Mouse (Mus musculus) midbrain, embryonic 14.5 days (tissue): ENCODE measurements around the gene Prss57. TPM values are rescaled to one million over a fixed set of nuclear protein-coding genes. Genes with fewer than 3 reads are reported as not detected.

Experiments
- ATAC-seq: fragments of 200-750 bp; cut with Nextera tagmentation; 2 replicates; pipeline ENCODE4 v1.8.0; 2017; ENCODE audit warnings: moderate number of reproducible peaks, moderate library complexity; ENCODE audit not compliant: low FRiP score, low TSS enrichment
- DNase-seq: peaks from one replicate; pipeline ENCODE4 v3.0.0-alpha.2; 2015
- H3K27ac ChIP-seq: fragments of 300-500 bp; sonication (generic); replicated peaks from 2 replicates; pipeline ENCODE4 v1.5.1; 2014; ENCODE audit warnings: mild to moderate bottlenecking, low read depth, low read length, moderate library complexity
- H3K27me3 ChIP-seq: fragments of 300-500 bp; sonication (generic); 2 replicates; pipeline ENCODE4 v1.6.1; 2014; ENCODE audit warnings: low read length, control low read depth, mixed read lengths; ENCODE audit not compliant: control insufficient read depth, insufficient read depth
- H3K36me3 ChIP-seq: fragments of 300-500 bp; sonication (generic); 2 replicates; pipeline ENCODE4 v1.6.1; 2014; ENCODE audit warnings: low read length, control low read depth; ENCODE audit not compliant: control insufficient read depth, insufficient read depth
- H3K4me1 ChIP-seq: fragments of 300-500 bp; sonication (generic); 2 replicates; pipeline ENCODE4 v1.6.1; 2014; ENCODE audit warnings: mild to moderate bottlenecking, antibody characterized with exemption, low read length, control low read depth; ENCODE audit not compliant: control insufficient read depth, insufficient read depth
- H3K4me2 ChIP-seq: fragments of 300-500 bp; sonication (generic); 2 replicates; pipeline ENCODE4 v1.6.1; 2014; ENCODE audit warnings: mild to moderate bottlenecking, low read length, moderate library complexity
- H3K4me3 ChIP-seq: fragments of 300-500 bp; sonication (generic); replicated peaks from 2 replicates; pipeline ENCODE4 v1.5.1; 2014; ENCODE audit warnings: low read depth, low read length
- H3K9ac ChIP-seq: fragments of 300-500 bp; sonication (generic); replicated peaks from 2 replicates; pipeline ENCODE4 v1.6.1; 2014; ENCODE audit warnings: mild to moderate bottlenecking, low read length, moderate library complexity
- H3K9me3 ChIP-seq: fragments of 300-500 bp; sonication (generic); 2 replicates; pipeline ENCODE4 v1.6.1; 2016; ENCODE audit warnings: low read length, control low read depth, mixed read lengths; ENCODE audit not compliant: control insufficient read depth
- WGBS: fragments of 180-500 bp; shearing (Covaris S2); extraction: QIAGEN DNeasy Blood & Tissue Kit; methylation state at CpG from one replicate; pipeline ENCODE4 v1.1.7; 2014; 5-methylcytosine and 5-hydroxymethylcytosine counted together
- polyA plus RNA-seq: library from polyadenylated mRNA; unstranded; fragments of >200 nt; fragmentation: Nextera tagmentation; extraction: Ambion mirVana; gene quantifications from 2 replicates; pipeline ENCODE4 v1.2.1, GENCODE M21; 2014

The Prss57 gene
- polyA plus RNA-seq, 1 experiment from 2014 or later: 0.30 TPM

DNA sequence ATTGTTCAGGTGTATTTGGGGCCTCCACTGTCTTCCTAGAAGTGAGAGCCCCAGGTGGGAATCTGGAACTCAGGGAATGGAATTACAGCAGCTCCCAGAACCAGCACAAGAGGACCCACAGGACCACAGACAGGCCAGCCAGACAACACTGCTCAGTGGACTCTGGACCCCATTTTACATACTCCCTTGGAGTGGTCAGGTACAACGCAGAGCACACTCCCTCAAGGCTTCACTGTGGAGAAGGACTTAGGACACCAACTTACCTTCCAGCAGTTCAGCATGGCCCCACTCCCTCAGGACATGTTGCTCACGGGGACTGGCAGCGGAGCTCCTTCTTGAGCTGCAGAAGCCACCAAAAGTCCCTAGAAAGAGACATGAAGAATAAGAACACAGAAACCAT, 45.4 kb downstream of the Prss57 start:
- Histone ChIP-seq H3K4me1 (peaks cover 10% of the 10 kb centered on the region; the same call in 1 of the 2 replicates), H3K4me3 (0 out of 2 replicates have a peak overlapping the region, but pooled peaks have one; percentile 65), H3K4me2 (peak overlapping the region; percentile 59), H3K27me3 (no peaks in the 10 kb centered on the region), H3K9ac (no peak overlapping the region), H3K9me3 (0 out of 2 replicates have a peak, but pooled peaks cover under 1% of the 10 kb centered on the region), H3K27ac (no peak overlapping the region), H3K36me3 (peaks cover 36% of the 10 kb centered on the region)
- WGBS: 93% methylated on average over 3 of the region's 3 CpGs
- no peak for ATAC-seq
- DNase-seq: no peak

DNA sequence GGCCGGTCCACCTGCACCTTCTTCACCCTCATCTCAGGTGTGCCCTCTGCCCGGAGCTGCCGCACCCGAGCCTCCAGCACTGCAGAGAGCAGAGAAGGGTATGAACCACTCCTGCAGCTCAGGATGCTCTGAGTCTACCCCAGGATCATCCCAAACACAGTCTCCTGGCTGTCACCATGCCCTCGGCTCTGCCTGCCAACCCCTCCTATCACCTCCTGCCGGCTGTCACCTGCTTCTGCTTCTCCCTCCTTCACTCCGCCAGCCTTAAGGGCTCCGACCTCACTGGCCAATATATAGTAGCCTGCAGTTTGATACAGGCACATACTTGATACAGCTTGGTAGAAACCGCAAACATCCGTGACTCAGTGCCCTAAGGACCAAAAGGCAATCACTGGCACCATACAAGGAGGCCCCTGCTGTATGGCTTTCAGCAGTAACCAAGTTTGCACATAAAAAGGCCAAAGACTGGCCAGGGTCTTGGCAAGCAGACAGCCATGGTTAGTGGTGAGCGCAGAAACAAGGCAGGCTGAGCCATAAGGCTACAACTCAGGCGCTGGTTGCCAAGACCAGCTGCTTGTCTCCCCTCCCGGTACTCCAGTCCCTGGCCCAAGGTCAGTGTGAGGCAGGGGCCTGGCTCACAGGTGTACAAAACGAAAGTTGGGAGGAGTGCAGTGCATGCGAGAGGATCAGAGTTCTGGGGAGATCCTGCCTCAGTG, 47.0 kb downstream of the Prss57 start:
- H3K27me3 ChIP-seq: no peaks in the 10 kb centered on the region
- peaks cover 10% of the 10 kb centered on the region; the same call in 1 of the 2 replicates for H3K4me1 ChIP-seq
- 96% methylated on average over 15 of the region's 15 CpGs for WGBS
- ATAC-seq (no peak), DNase-seq (no peak)
- no peak overlapping the region for H3K4me2 ChIP-seq
- H3K4me3 ChIP-seq: no peak overlapping the region
- H3K27ac ChIP-seq: no peak overlapping the region
- peaks cover 16% of the 10 kb centered on the region; the same call in 1 of the 2 replicates for H3K9me3 ChIP-seq
- peaks cover 52% of the 10 kb centered on the region for H3K36me3 ChIP-seq
- no peak overlapping the region for H3K9ac ChIP-seq

DNA sequence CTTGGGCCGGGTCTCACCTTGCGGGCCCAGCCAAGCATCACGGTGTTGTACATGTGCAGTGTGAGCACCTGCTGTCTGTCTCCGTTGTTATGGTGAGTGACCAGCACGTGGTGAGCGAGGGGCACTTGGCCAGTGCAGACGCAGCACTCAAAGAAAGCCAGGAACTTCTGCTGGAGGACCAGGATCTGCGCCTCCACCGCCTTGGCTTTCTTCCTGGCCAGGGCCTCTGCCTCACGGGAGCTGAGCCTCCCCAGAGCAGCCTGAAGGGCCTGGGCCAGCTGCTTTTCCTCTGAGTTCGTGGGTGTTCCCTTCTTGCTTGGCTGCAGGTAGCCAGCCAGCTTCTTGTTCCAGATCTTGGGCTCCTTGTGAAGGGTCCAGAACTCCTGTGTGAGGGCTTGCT, 47.6 kb downstream of the Prss57 start:
- H3K36me3 ChIP-seq: peaks cover 59% of the 10 kb centered on the region

DNA sequence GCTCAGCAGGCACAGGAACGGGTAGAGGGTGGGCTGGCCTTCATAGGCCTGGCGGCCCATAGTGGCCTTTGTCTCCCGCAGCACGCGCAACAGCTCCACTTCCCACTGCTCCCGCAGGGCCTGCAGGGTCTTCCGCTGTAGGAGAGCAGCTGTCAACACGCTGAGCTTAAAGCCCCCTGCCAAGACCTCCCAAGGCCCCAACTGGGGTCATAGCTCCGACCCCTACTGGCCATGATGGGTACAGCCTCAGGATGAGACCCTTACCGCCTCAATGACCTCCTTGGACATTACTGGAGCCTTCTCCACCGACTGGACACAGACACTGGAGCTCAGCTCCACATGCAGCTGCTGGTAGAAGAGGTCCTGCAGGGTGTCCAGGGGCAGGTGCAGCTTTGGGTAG, 49.9 kb downstream of the Prss57 start:
- H3K4me3 ChIP-seq: no peak overlapping the region
- no peak for DNase-seq
- no peaks in the 10 kb centered on the region for H3K27me3 ChIP-seq
- no peak for ATAC-seq
- 40% methylated on average over 11 of the region's 11 CpGs for WGBS
- peaks cover 82% of the 10 kb centered on the region for H3K36me3 ChIP-seq
- peaks cover 27% of the 10 kb centered on the region for H3K9me3 ChIP-seq
- no peak overlapping the region for H3K27ac ChIP-seq
- no peak overlapping the region for H3K9ac ChIP-seq
- no peak overlapping the region for H3K4me2 ChIP-seq
- peaks cover 5% of the 10 kb centered on the region; the same call in 1 of the 2 replicates for H3K4me1 ChIP-seq

More for the DNA sequence above, 47.6 kb downstream of the Prss57 start:
- Histone ChIP-seq H3K9me3 (peaks cover 23% of the 10 kb centered on the region), H3K4me1 (peaks cover 10% of the 10 kb centered on the region; the same call in 1 of the 2 replicates), H3K4me2 (no peak overlapping the region), H3K9ac (no peak overlapping the region), H3K27me3 (no peaks in the 10 kb centered on the region), H3K4me3 (no peak overlapping the region), H3K27ac (no peak overlapping the region)
- ATAC-seq (no peak), DNase-seq (no peak)
- 92% methylated on average over 11 of the region's 11 CpGs for WGBS

DNA sequence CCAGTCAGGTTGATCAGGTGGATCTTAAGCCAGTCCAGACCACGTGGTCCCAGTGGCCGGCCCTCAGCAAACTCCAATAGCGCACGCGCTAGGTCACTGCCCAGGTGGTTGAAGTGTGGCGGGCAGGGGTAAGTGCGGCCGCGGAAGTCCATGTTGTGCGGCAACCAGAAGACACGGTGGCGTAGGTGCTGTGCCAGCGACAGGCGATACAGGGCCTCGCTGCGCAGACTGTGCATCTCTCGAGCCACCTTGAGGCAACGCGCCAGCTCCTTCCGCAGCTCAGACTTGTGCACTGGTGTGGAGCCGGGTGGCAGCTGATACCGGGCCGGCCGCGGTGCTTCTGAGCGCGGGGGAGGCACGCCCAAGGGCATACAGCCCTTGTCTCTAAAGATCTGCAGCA, 51.5 kb downstream of the Prss57 start:
- DNase-seq (no peak), ATAC-seq (no peak)
- no peak overlapping the region for H3K4me2 ChIP-seq
- H3K27me3 ChIP-seq: no peaks in the 10 kb centered on the region
- H3K9ac ChIP-seq: no peak overlapping the region
- H3K4me3 ChIP-seq: no peak overlapping the region
- H3K9me3 ChIP-seq: peaks cover 29% of the 10 kb centered on the region
- 97% methylated on average over 28 of the region's 28 CpGs for WGBS
- H3K4me1 ChIP-seq: no peaks in the 10 kb centered on the region
- H3K36me3 ChIP-seq: peaks cover 94% of the 10 kb centered on the region
- H3K27ac ChIP-seq: no peak overlapping the region

DNA sequence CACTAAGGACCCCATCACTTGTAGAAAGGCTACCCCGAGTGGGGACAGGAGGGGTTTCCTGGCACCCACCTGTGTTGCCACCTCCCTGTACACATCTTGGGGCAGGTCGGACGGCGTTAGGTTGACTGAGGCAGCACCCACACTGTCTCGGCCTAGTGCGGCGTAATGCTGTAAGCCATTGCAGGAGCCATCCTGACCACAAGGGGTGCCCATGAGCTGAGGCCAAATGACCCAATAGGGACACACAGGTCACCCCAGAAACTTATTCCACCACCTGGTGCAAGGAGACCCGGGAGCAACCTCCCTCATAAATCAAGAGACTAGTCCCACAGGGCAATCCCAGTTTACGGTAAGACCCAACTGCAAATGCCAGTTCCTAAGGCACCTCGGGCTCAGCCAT, 52.5 kb downstream of the Prss57 start:
- Histone ChIP-seq H3K27ac (no peak overlapping the region), H3K9ac (no peak overlapping the region), H3K4me2 (no peak overlapping the region), H3K4me1 (no peaks in the 10 kb centered on the region), H3K9me3 (peaks cover 29% of the 10 kb centered on the region), H3K36me3 (peaks cover 93% of the 10 kb centered on the region), H3K27me3 (no peaks in the 10 kb centered on the region), H3K4me3 (no peak overlapping the region)
- DNase-seq: no peak
- ATAC-seq: no peak
- 83% methylated on average over 10 of the region's 10 CpGs for WGBS

DNA sequence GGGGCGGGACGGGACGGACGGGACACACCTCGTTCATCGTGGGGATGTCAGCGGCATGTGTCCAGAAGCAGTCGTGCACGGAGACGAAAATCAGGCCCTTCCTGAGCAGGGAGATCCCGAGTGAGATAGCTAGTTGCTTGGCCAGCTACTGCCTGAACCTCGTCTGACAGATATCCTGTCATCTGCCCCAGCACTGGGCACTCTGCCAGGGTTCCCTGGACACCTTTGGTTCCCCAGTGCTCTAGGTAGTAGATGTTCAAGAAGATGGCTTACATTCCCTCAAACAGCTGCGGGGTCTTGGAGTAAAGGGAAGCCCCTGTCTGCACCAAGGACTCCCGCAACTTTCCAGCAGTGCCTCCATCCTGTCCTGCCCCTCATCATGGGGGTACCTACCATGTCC, 54.1 kb downstream of the Prss57 start:
- Histone ChIP-seq H3K4me3 (no peak overlapping the region), H3K4me1 (no peaks in the 10 kb centered on the region), H3K9me3 (peaks cover 29% of the 10 kb centered on the region), H3K27ac (no peak overlapping the region), H3K27me3 (no peaks in the 10 kb centered on the region), H3K4me2 (no peak overlapping the region), H3K9ac (no peak overlapping the region), H3K36me3 (peaks cover 80% of the 10 kb centered on the region)
- 91% methylated on average over 14 of the region's 14 CpGs for whole genome bisulfite sequencing
- DNase-seq (no peak), ATAC-seq (no peak)

DNA sequence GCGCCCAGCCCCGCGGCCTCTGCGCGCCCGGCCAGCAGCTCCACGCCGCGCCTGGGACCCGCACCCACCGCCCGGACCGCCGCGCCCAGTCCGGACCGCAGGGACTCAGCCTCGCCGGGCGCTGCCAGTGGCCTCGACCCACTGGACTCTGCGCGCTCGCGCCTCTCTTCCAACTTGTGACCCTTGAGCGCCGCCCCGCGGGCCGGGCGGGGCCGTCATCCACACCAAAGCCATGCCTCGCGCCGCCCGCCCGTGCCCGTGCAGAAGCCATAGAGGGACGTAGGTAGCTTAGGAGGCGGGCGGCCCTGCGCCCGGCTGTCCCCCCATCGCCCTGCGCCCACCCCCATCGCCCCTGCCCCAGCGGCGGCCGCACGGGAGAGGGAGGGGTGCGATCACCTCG, 55.4 kb downstream of the Prss57 start:
- ATAC-seq: no peak

DNA sequence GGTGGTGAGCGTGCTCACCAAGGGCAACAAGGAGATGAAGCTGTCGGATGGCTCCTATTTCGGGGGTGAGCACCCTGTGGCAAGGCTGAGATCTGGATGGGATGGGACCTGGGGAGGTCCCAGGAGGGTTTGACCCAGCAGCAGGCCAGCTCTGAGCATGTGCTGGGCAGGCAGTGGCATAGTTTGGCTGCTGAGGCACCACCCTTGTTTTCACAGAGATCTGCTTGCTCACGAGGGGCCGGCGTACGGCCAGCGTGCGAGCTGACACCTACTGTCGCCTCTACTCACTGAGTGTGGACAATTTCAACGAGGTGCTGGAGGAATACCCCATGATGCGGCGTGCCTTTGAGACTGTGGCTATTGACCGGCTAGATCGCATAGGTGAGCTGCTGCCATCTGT, 56.9 kb downstream of the Prss57 start:
- no peaks in the 10 kb centered on the region for H3K4me1 ChIP-seq
- DNase-seq (no peak), ATAC-seq (no peak)
- H3K4me2 ChIP-seq: no peak overlapping the region
- peaks cover 13% of the 10 kb centered on the region for H3K9me3 ChIP-seq
- 96% methylated on average over 15 of the region's 15 CpGs for WGBS
- no peak overlapping the region for H3K27ac ChIP-seq
- H3K36me3 ChIP-seq: peaks cover 51% of the 10 kb centered on the region
- no peak overlapping the region for H3K9ac ChIP-seq
- no peaks in the 10 kb centered on the region for H3K27me3 ChIP-seq
- H3K4me3 ChIP-seq: no peak overlapping the region

More for the DNA sequence above, 55.4 kb downstream of the Prss57 start:
- H3K9ac ChIP-seq: no peak overlapping the region
- H3K4me3 ChIP-seq: no peak overlapping the region
- H3K27me3 ChIP-seq: no peaks in the 10 kb centered on the region
- H3K27ac ChIP-seq: no peak overlapping the region
- peaks cover 66% of the 10 kb centered on the region for H3K36me3 ChIP-seq
- H3K4me2 ChIP-seq: no peak overlapping the region
- no peak for DNase-seq
- no peaks in the 10 kb centered on the region for H3K4me1 ChIP-seq
- WGBS: 34% methylated on average over 52 of the region's 52 CpGs
- peaks cover 29% of the 10 kb centered on the region for H3K9me3 ChIP-seq
